29 mouse cellular contexts compared by ENCODE assay signal in genomic region chr5:76533186-76533585, GRCm38 (mm10). TPM values are rescaled to one million over a fixed set of nuclear protein-coding genes. Genes with fewer than 3 reads are reported as not detected.
A peak's percentile ranks its signal among the peaks of the same experiment; 100 is the strongest.
DNase-seq lines count a peak whose midpoint lies in the region; ATAC-seq lines count a peak whose summit lies in the region.
"Had no signal": no experiment of that assay in that cellular context is flagged by ENCODE, and none has a peak within 500 bp of the region (broad histone marks: within the 10 kb centered on the region; RNA-seq: fewer than 3 reads in every experiment).

No protein-coding gene starts in this region.

- H3K9ac ChIP-seq in heart, embryonic 12.5 days, result no peak overlapping the region
- H3K9ac ChIP-seq: forebrain, embryonic 12.5 days; heart, embryonic 15.5 days; hindbrain, embryonic 13.5 days; liver, embryonic 14.5 days; lung, embryonic 15.5 days; midbrain, embryonic 12.5 days; neural tube, embryonic 13.5 days; stomach, embryonic 15.5 days had no signal

- intact Hi-C loops in heart, postnatal 10 days (cut with DNase I), result loop anchor here (10.0 kb wide), 2 partner anchors 228 to 388 kb away; partner anchors contain the start of genes Clock and Srd5a3

- H3K27ac ChIP-seq in heart, embryonic 12.5 days (ENCODE audit: poor library complexity, severe bottlenecking), result no peak overlapping the region
- H3K27ac ChIP-seq: forebrain, embryonic 12.5 days; heart, embryonic 15.5 days; hindbrain, embryonic 13.5 days; liver, embryonic 14.5 days; lung, embryonic 15.5 days; midbrain, embryonic 12.5 days; neural tube, embryonic 13.5 days; stomach, embryonic 15.5 days had no signal

- ATAC-seq in heart, embryonic 12.5 days (ENCODE audit: insufficient number of reproducible peaks, low FRiP score), result no peak
- no peak for ATAC-seq in granulocyte monocyte progenitor cell, adult 5-6 weeks (replicated peaks; ENCODE audit: poor library complexity, severe bottlenecking)

- no peaks in the 10 kb centered on the region for H3K27me3 ChIP-seq in heart, embryonic 12.5 days (replicated peaks)
- H3K27me3 ChIP-seq: forebrain, embryonic 12.5 days; heart, embryonic 15.5 days; hindbrain, embryonic 13.5 days; lung, embryonic 15.5 days; midbrain, embryonic 12.5 days; neural tube, embryonic 13.5 days; stomach, embryonic 15.5 days had no signal

- peaks cover 11% of the 10 kb centered on the region for H3K4me1 ChIP-seq in heart, embryonic 12.5 days (replicated peaks)

- H3K4me3 ChIP-seq in heart, embryonic 12.5 days, result no peak overlapping the region
- H3K4me3 ChIP-seq: forebrain, embryonic 12.5 days; heart, embryonic 15.5 days; hindbrain, embryonic 13.5 days; lung, embryonic 15.5 days; midbrain, embryonic 12.5 days; neural tube, embryonic 13.5 days; stomach, embryonic 15.5 days had no signal

- peak; percentile 93 for DNase-seq in heart, adult 11 months
- DNase-seq in urinary bladder, postnatal 14 days (ENCODE audit: low spot score), result peak; percentile 34
- DNase-seq in urinary bladder, adult 2 months (ENCODE audit: low spot score), result no peak
- DNase-seq in heart, postnatal 10 days, result peak; percentile 38 to 55
- DNase-seq in thymus, postnatal 14 days, result no peak
- no peak for DNase-seq in embryo, embryonic 11 days
- DNase-seq: adrenal gland, postnatal 36 days; cerebellum, adult 18-20 months; cerebellum, postnatal 36 days; kidney, adult 8-10 months; kidney, postnatal 36 days; spleen, adult 18-20 months; thymus, adult 18-20 months had no signal

- peaks cover 25% of the 10 kb centered on the region for H3K36me3 ChIP-seq in heart, embryonic 12.5 days

- H3K4me2 ChIP-seq in heart, embryonic 12.5 days, result no peak overlapping the region
- H3K4me2 ChIP-seq: forebrain, embryonic 12.5 days; heart, embryonic 15.5 days; hindbrain, embryonic 13.5 days; lung, embryonic 15.5 days; midbrain, embryonic 12.5 days; neural tube, embryonic 13.5 days; stomach, embryonic 15.5 days had no signal

- H3K9me3 ChIP-seq in heart, embryonic 12.5 days (replicated peaks), result no peaks in the 10 kb centered on the region
- H3K9me3 ChIP-seq: forebrain, embryonic 12.5 days; G1E; heart, embryonic 15.5 days; hindbrain, embryonic 13.5 days; lung, embryonic 15.5 days; midbrain, embryonic 12.5 days; neural tube, embryonic 13.5 days; stomach, embryonic 15.5 days had no signal

- WGBS in heart, embryonic 12.5 days, result 83% methylated on average over 6 of the region's 6 CpGs

RNA-seq across cellular contexts. Expression of gene Exoc1, which starts 4.1 kb away (rescaled TPM):
- 27.0 and 30.1 TPM in 2 replicates for polyA plus RNA-seq in heart, embryonic 12.5 days (2016; fragmentation: Nextera tagmentation; extraction: Ambion mirVana)
- 54.8 and 62.0 TPM in 2 replicates for polyA plus RNA-seq in urinary bladder, adult 2 months (2012; rRNA removed)
- total RNA-seq in heart, postnatal 10 days (2021), result 10 to 100 TPM; 19.4 to 20.7 TPM
- 40.9 and 87.9 TPM in 2 replicates for total RNA-seq in granulocyte monocyte progenitor cell, adult 5-6 weeks (2014; fragmentation: Nextera tagmentation)
- total RNA-seq in granulocyte monocyte progenitor cell, adult 5-6 weeks (2017), result 49.0 and 50.1 TPM in 2 replicates

RNA-seq across cellular contexts. Expression of gene Gm7271, which starts 49.3 kb away (rescaled TPM):
- not detected in 2 replicates for polyA plus RNA-seq in heart, embryonic 12.5 days (2016; fragmentation: Nextera tagmentation; extraction: Ambion mirVana)
- polyA plus RNA-seq in urinary bladder, adult 2 months (2012; rRNA removed), result not detected in 2 replicates
- total RNA-seq in heart, postnatal 10 days (2021), result not detected
- not detected in 2 replicates for total RNA-seq in granulocyte monocyte progenitor cell, adult 5-6 weeks (2014; fragmentation: Nextera tagmentation)
- total RNA-seq in granulocyte monocyte progenitor cell, adult 5-6 weeks (2017), result not detected in 2 replicates
- total RNA-seq: adrenal gland, postnatal 36 days; G1E; layer of hippocampus, postnatal 25 days; left cerebral cortex, postnatal 14 days; megakaryocyte progenitor cell, adult 5-6 weeks had no signal
- polyA plus RNA-seq: forebrain, embryonic 12.5 days; G1E; heart, embryonic 15.5 days; intestine, embryonic 14.5 days; limb, embryonic 14.5 days; liver, embryonic 14.5 days; lung, embryonic 15.5 days; midbrain, embryonic 12.5 days; stomach, embryonic 15.5 days had no signal

RNA-seq across cellular contexts. Expression of gene Cep135, which starts 55.3 kb away (rescaled TPM):
- polyA plus RNA-seq in heart, embryonic 12.5 days (2016; fragmentation: Nextera tagmentation; extraction: Ambion mirVana), result 8.5 and 9.8 TPM in 2 replicates
- polyA plus RNA-seq in urinary bladder, adult 2 months (2012; rRNA removed), result 3.6 and 3.9 TPM in 2 replicates
- 1 to 10 TPM; 4.5 to 4.9 TPM for total RNA-seq in heart, postnatal 10 days (2021)
- 5.8 and 12.7 TPM in 2 replicates for total RNA-seq in granulocyte monocyte progenitor cell, adult 5-6 weeks (2014; fragmentation: Nextera tagmentation)
- 12.5 and 15.9 TPM in 2 replicates for total RNA-seq in granulocyte monocyte progenitor cell, adult 5-6 weeks (2017)

Comparison
In these comparisons a context has a peak if more than half of its experiments do, and no peak if none do; other contexts are left out.
1. DNase-seq: peak in heart, adult 11 months (single experiment), urinary bladder, postnatal 14 days (single experiment) and heart, postnatal 10 days (2 of 2); none in urinary bladder, adult 2 months (single experiment), thymus, postnatal 14 days (single experiment) and embryo, embryonic 11 days (single experiment).